Mouse (Mus musculus): Measurements from ENCODE around the gene 2310030G06Rik. TPM values are rescaled to one million over a fixed set of nuclear protein-coding genes. Genes with fewer than 3 reads are reported as not detected.

2310030G06Rik gene
- polyA plus RNA-seq, 1 experiment: 23.7 TPM

- TF ChIP-seq CTCF (IDR thresholded peaks at IDR 0.05; ENCODE audit: low read depth, low read length) (no peak), POLR2A (IDR thresholded peaks at IDR 0.05; ENCODE audit: insufficient read depth, low read length) (no peak), EP300 (IDR thresholded peaks at IDR 0.05; ENCODE audit: insufficient read depth, low read depth, low read length) (no peak)
- Histone ChIP-seq H3K4me3 (ENCODE audit: low read depth, low read length) (no peak overlapping the region), H3K9ac (ENCODE audit: low read depth, poor library complexity, severe bottlenecking) (no peak overlapping the region), H3K36me3 (ENCODE audit: control insufficient read depth, insufficient read depth, low read length, poor library complexity, severe bottlenecking) (0 out of 2 replicates have a peak, but pooled peaks cover 2% of the 10 kb centered on the region), H3K4me1 (ENCODE audit: control insufficient read depth, insufficient read depth, low read length) (no peaks in the 10 kb centered on the region), H3K27ac (ENCODE audit: insufficient read depth, low read length) (no peak overlapping the region), H3K27me3 (ENCODE audit: control insufficient read depth, insufficient read depth, low read length, poor library complexity, severe bottlenecking) (no peaks in the 10 kb centered on the region), H3K9me3 (replicated peaks; ENCODE audit: control insufficient read depth, insufficient read depth, low read length, poor library complexity, severe bottlenecking) (no peaks in the 10 kb centered on the region)
These were observed 27.7 kb upstream of the 2310030G06Rik start for GRCm38 (mm10) chr9:50774026-50774462.

- TF ChIP-seq EP300 (IDR thresholded peaks at IDR 0.05; ENCODE audit: insufficient read depth, low read depth, low read length) (no peak), CTCF (IDR thresholded peaks at IDR 0.05; ENCODE audit: low read depth, low read length) (no peak), POLR2A (IDR thresholded peaks at IDR 0.05; ENCODE audit: insufficient read depth, low read length) (no peak)
- H3K36me3 ChIP-seq (ENCODE audit: control insufficient read depth, insufficient read depth, low read length, poor library complexity, severe bottlenecking): 0 out of 2 replicates have a peak, but pooled peaks cover 2% of the 10 kb centered on the region
- H3K9ac ChIP-seq (ENCODE audit: low read depth, poor library complexity, severe bottlenecking): no peak overlapping the region
- no peaks in the 10 kb centered on the region for H3K4me1 ChIP-seq (ENCODE audit: control insufficient read depth, insufficient read depth, low read length)
- H3K4me3 ChIP-seq (ENCODE audit: low read depth, low read length): no peak overlapping the region
- H3K27ac ChIP-seq (ENCODE audit: insufficient read depth, low read length): no peak overlapping the region
- no peaks in the 10 kb centered on the region for H3K9me3 ChIP-seq (replicated peaks; ENCODE audit: control insufficient read depth, insufficient read depth, low read length, poor library complexity, severe bottlenecking)
- no peaks in the 10 kb centered on the region for H3K27me3 ChIP-seq (ENCODE audit: control insufficient read depth, insufficient read depth, low read length, poor library complexity, severe bottlenecking)
These were observed 23.7 kb upstream of the 2310030G06Rik start for GRCm38 (mm10) chr9:50770011-50770410.

- Histone ChIP-seq H3K4me3 (ENCODE audit: low read depth, low read length) (peak within 1 kb of the TSS; percentile 74), H3K4me1 (ENCODE audit: control insufficient read depth, insufficient read depth, low read length) (no peaks in the 10 kb centered on the region), H3K27ac (ENCODE audit: insufficient read depth, low read length) (peak within 1 kb of the TSS; percentile 68), H3K27me3 (ENCODE audit: control insufficient read depth, insufficient read depth, low read length, poor library complexity, severe bottlenecking) (no peaks in the 10 kb centered on the region), H3K9me3 (replicated peaks; ENCODE audit: control insufficient read depth, insufficient read depth, low read length, poor library complexity, severe bottlenecking) (no peaks in the 10 kb centered on the region), H3K9ac (ENCODE audit: low read depth, poor library complexity, severe bottlenecking) (peak within 1 kb of the TSS; percentile 69), H3K36me3 (ENCODE audit: control insufficient read depth, insufficient read depth, low read length, poor library complexity, severe bottlenecking) (0 out of 2 replicates have a peak, but pooled peaks cover 2% of the 10 kb centered on the region)
- peak; percentile 53 for TF ChIP-seq CTCF (IDR thresholded peaks at IDR 0.05; ENCODE audit: low read depth, low read length)
- TF ChIP-seq EP300 (IDR thresholded peaks at IDR 0.05; ENCODE audit: insufficient read depth, low read depth, low read length): no peak
- no peak for TF ChIP-seq POLR2A (IDR thresholded peaks at IDR 0.05; ENCODE audit: insufficient read depth, low read length)
These were observed 22.0 kb upstream of the 2310030G06Rik start, which contains the start of gene Fdxacb1 for GRCm38 (mm10) chr9:50768107-50769002. Gene Fdxacb1 (plus strand): TSS chr9:50768236.

GRCm38 (mm10) chr9:50767531-50768106 is 21.3 kb upstream of the 2310030G06Rik start:
- Histone ChIP-seq H3K4me1 (ENCODE audit: control insufficient read depth, insufficient read depth, low read length) (no peaks in the 10 kb centered on the region), H3K27me3 (ENCODE audit: control insufficient read depth, insufficient read depth, low read length, poor library complexity, severe bottlenecking) (no peaks in the 10 kb centered on the region), H3K36me3 (ENCODE audit: control insufficient read depth, insufficient read depth, low read length, poor library complexity, severe bottlenecking) (0 out of 2 replicates have a peak, but pooled peaks cover 2% of the 10 kb centered on the region), H3K27ac (ENCODE audit: insufficient read depth, low read length) (no peak overlapping the region), H3K9ac (ENCODE audit: low read depth, poor library complexity, severe bottlenecking) (peak overlapping the region; percentile 69), H3K4me3 (ENCODE audit: low read depth, low read length) (peak overlapping the region; percentile 74), H3K9me3 (replicated peaks; ENCODE audit: control insufficient read depth, insufficient read depth, low read length, poor library complexity, severe bottlenecking) (no peaks in the 10 kb centered on the region)
- TF ChIP-seq EP300 (IDR thresholded peaks at IDR 0.05; ENCODE audit: insufficient read depth, low read depth, low read length) (no peak), CTCF (IDR thresholded peaks at IDR 0.05; ENCODE audit: low read depth, low read length) (no peak), POLR2A (IDR thresholded peaks at IDR 0.05; ENCODE audit: insufficient read depth, low read length) (no peak)

- H3K4me1 ChIP-seq (ENCODE audit: control insufficient read depth, insufficient read depth, low read length): no peaks in the 10 kb centered on the region
- no peak overlapping the region for H3K4me3 ChIP-seq (ENCODE audit: low read depth, low read length)
- TF ChIP-seq POLR2A (IDR thresholded peaks at IDR 0.05; ENCODE audit: insufficient read depth, low read length) (no peak), EP300 (IDR thresholded peaks at IDR 0.05; ENCODE audit: insufficient read depth, low read depth, low read length) (no peak), CTCF (IDR thresholded peaks at IDR 0.05; ENCODE audit: low read depth, low read length) (peak; percentile 76)
- no peaks in the 10 kb centered on the region for H3K9me3 ChIP-seq (replicated peaks; ENCODE audit: control insufficient read depth, insufficient read depth, low read length, poor library complexity, severe bottlenecking)
- no peak overlapping the region for H3K27ac ChIP-seq (ENCODE audit: insufficient read depth, low read length)
- H3K27me3 ChIP-seq (ENCODE audit: control insufficient read depth, insufficient read depth, low read length, poor library complexity, severe bottlenecking): no peaks in the 10 kb centered on the region
- no peak overlapping the region for H3K9ac ChIP-seq (ENCODE audit: low read depth, poor library complexity, severe bottlenecking)
- no peaks in the 10 kb centered on the region for H3K36me3 ChIP-seq (ENCODE audit: control insufficient read depth, insufficient read depth, low read length, poor library complexity, severe bottlenecking)
These were observed 17.0 kb upstream of the 2310030G06Rik start for GRCm38 (mm10) chr9:50763331-50763730.

All from ES-Bruce4 (cell line).